ENCODE assay signal across 10 mouse cellular contexts in the genomic region with DNA sequence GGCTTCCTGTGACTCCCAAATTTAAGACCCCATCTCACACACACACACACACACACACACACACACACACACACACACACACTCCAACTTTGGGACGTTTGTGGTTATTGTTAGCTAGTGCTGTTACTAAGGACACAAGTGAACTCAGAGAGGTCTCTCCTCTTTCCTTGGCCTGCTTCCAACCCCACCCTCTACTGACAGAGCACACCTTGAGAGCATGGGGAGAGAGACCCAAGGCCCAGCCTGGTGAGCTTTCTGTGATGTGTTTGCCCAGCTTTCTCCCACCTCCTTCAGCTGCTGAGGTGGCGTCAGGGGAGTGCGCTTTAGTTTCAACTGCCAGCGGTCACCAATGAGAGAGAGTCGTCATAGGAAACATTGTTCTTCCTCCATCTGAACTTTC. TPM values are rescaled to one million over a fixed set of nuclear protein-coding genes. Genes with fewer than 3 reads are reported as not detected.
DNase-seq lines count a peak whose midpoint lies in the region; ATAC-seq and TF ChIP-seq lines count a peak whose summit lies in the region.
"Had no signal": no experiment of that assay in that cellular context is flagged by ENCODE, and none has a peak within 500 bp of the region (broad histone marks: within the 10 kb centered on the region; RNA-seq: fewer than 3 reads in every experiment).

No protein-coding gene starts in this region.

- 59% methylated on average over 5 of the region's 5 CpGs for WGBS in kidney, embryonic 15.5 days
- WGBS in heart, postnatal 0 days: 61% methylated on average over 5 of the region's 5 CpGs
- 52% methylated on average over 5 of the region's 5 CpGs for WGBS in limb, embryonic 14.5 days
- WGBS in midbrain, embryonic 14.5 days: 54% methylated on average over 5 of the region's 5 CpGs

- no peak for DNase-seq in kidney, adult 9 months
- no peak for DNase-seq in heart, postnatal 0 days (ENCODE audit: low spot score)
- DNase-seq in limb, embryonic 14.5 days (ENCODE audit: low spot score): no peak
- no peak for DNase-seq in midbrain, embryonic 14.5 days
- DNase-seq in adrenal gland, postnatal 25 days: no peak
- no peak for DNase-seq in layer of hippocampus, postnatal 25 days (ENCODE audit: extremely low spot score in 1 of 2, low spot score in 1 of 2)
- DNase-seq in urinary bladder, postnatal 36 days (ENCODE audit: low spot score in 2 of 2): no peak
- DNase-seq: thymus, postnatal 14 days had no signal

- no peak for ATAC-seq in kidney, embryonic 15.5 days (replicated peaks; ENCODE audit: low FRiP score)
- no peak for ATAC-seq in heart, postnatal 0 days (ENCODE audit: insufficient read depth, low read depth)
- no peak for ATAC-seq in limb, embryonic 14.5 days (ENCODE audit: low FRiP score, low read depth)
- ATAC-seq in midbrain, embryonic 14.5 days (ENCODE audit: low FRiP score, low TSS enrichment): no peak

- H3K36me3 ChIP-seq in kidney, embryonic 15.5 days: no peaks in the 10 kb centered on the region
- H3K36me3 ChIP-seq in heart, postnatal 0 days (replicated peaks; ENCODE audit: control insufficient read depth, insufficient read depth, low read length): no peaks in the 10 kb centered on the region
- no peaks in the 10 kb centered on the region for H3K36me3 ChIP-seq in limb, embryonic 14.5 days (ENCODE audit: control insufficient read depth, insufficient read depth, low read length)
- H3K36me3 ChIP-seq in midbrain, embryonic 14.5 days (ENCODE audit: control insufficient read depth, insufficient read depth, low read length): no peaks in the 10 kb centered on the region

- TF ChIP-seq CTCF in heart, postnatal 0 days (IDR thresholded peaks at IDR 0.05; ENCODE audit: low read depth): no peak

- H3K9me3 ChIP-seq in kidney, embryonic 15.5 days (replicated peaks): no peaks in the 10 kb centered on the region
- no peaks in the 10 kb centered on the region for H3K9me3 ChIP-seq in heart, postnatal 0 days (replicated peaks; ENCODE audit: control insufficient read depth, low read length)
- no peaks in the 10 kb centered on the region for H3K9me3 ChIP-seq in limb, embryonic 14.5 days (ENCODE audit: control insufficient read depth, low read length)
- no peaks in the 10 kb centered on the region for H3K9me3 ChIP-seq in midbrain, embryonic 14.5 days (ENCODE audit: control insufficient read depth, low read length)

- H3K4me3 ChIP-seq in kidney, embryonic 15.5 days (replicated peaks): peak overlapping the region; percentile 60
- H3K4me3 ChIP-seq in heart, postnatal 0 days (ENCODE audit: low read depth, low read length): peak overlapping the region; percentile 52; the same call in 1 of the 2 replicates
- H3K4me3 ChIP-seq in limb, embryonic 14.5 days (replicated peaks; ENCODE audit: low read length): peak overlapping the region; percentile 51
- 0 out of 2 replicates have a peak overlapping the region, but pooled peaks have one; percentile 37 for H3K4me3 ChIP-seq in midbrain, embryonic 14.5 days (replicated peaks; ENCODE audit: low read depth, low read length)

- peaks cover 50% of the 10 kb centered on the region for H3K27me3 ChIP-seq in kidney, embryonic 15.5 days
- H3K27me3 ChIP-seq in heart, postnatal 0 days (ENCODE audit: control insufficient read depth, insufficient read depth, low read length): 0 out of 2 replicates have a peak, but pooled peaks cover 16% of the 10 kb centered on the region
- H3K27me3 ChIP-seq in limb, embryonic 14.5 days (ENCODE audit: control insufficient read depth, insufficient read depth, low read length): peaks cover 27% of the 10 kb centered on the region; the same call in 1 of the 2 replicates
- H3K27me3 ChIP-seq in midbrain, embryonic 14.5 days (ENCODE audit: control insufficient read depth, insufficient read depth, low read length): peaks cover 45% of the 10 kb centered on the region

- H3K4me1 ChIP-seq in kidney, embryonic 15.5 days: peaks cover 40% of the 10 kb centered on the region
- H3K4me1 ChIP-seq in heart, postnatal 0 days (ENCODE audit: control insufficient read depth, insufficient read depth): peaks cover 25% of the 10 kb centered on the region
- H3K4me1 ChIP-seq in limb, embryonic 14.5 days (ENCODE audit: control insufficient read depth, insufficient read depth, low read length): peaks cover 27% of the 10 kb centered on the region
- peaks cover 16% of the 10 kb centered on the region for H3K4me1 ChIP-seq in midbrain, embryonic 14.5 days (ENCODE audit: control insufficient read depth, insufficient read depth, low read length)

- H3K4me2 ChIP-seq in kidney, embryonic 15.5 days: peak overlapping the region; percentile 93
- H3K4me2 ChIP-seq in heart, postnatal 0 days (ENCODE audit: low read depth, low read length): peak overlapping the region; percentile 94
- H3K4me2 ChIP-seq in limb, embryonic 14.5 days (replicated peaks; ENCODE audit: low read depth, low read length, severe bottlenecking): peak overlapping the region; percentile 97
- no peak overlapping the region; the same call in 1 of the 2 replicates for H3K4me2 ChIP-seq in midbrain, embryonic 14.5 days (ENCODE audit: low read length)

- TF ChIP-seq POLR2A in limb, embryonic 14.5 days (IDR thresholded peaks at IDR 0.05; ENCODE audit: borderline replicate concordance, extremely low read depth, insufficient read depth, insufficient read length): no peak

- no peak for TF ChIP-seq EP300 in heart, postnatal 0 days (IDR thresholded peaks at IDR 0.05; ENCODE audit: low read depth)

- H3K9ac ChIP-seq in kidney, embryonic 15.5 days: no peak overlapping the region
- H3K9ac ChIP-seq in heart, postnatal 0 days (replicated peaks; ENCODE audit: low read depth, low read length): 0 out of 2 replicates have a peak overlapping the region, but pooled peaks have one; percentile 81
- no peak overlapping the region for H3K9ac ChIP-seq in limb, embryonic 14.5 days (ENCODE audit: low read depth, low read length, severe bottlenecking)
- H3K9ac ChIP-seq in midbrain, embryonic 14.5 days (replicated peaks; ENCODE audit: low read length): no peak overlapping the region

- no peak overlapping the region for H3K27ac ChIP-seq in kidney, embryonic 15.5 days
- no peak overlapping the region for H3K27ac ChIP-seq in heart, postnatal 0 days (ENCODE audit: low read depth)
- no peak overlapping the region for H3K27ac ChIP-seq in limb, embryonic 14.5 days (replicated peaks; ENCODE audit: low read depth, low read length)
- no peak overlapping the region for H3K27ac ChIP-seq in midbrain, embryonic 14.5 days (replicated peaks; ENCODE audit: low read depth, low read length)
- H3K27ac ChIP-seq: macrophage had no signal

RNA-seq across cellular contexts. Expression of gene Dab2ip, which starts 25.3 kb away (rescaled TPM):
- 37.5 and 40.4 TPM in 2 replicates for polyA plus RNA-seq in kidney, embryonic 15.5 days (2015; fragmentation: Nextera tagmentation; extraction: Ambion mirVana)
- total RNA-seq in heart, postnatal 0 days (2014; rRNA removed; ENCODE audit: low replicate concordance): 57.7 and 61.1 TPM in 2 replicates
- 23.8 and 23.9 TPM in 2 replicates for polyA plus RNA-seq in heart, postnatal 0 days (2015; fragmentation: Nextera tagmentation; extraction: Ambion mirVana)
- polyA plus RNA-seq in limb, embryonic 14.5 days (2012; rRNA removed): 69.8 and 89.3 TPM in 2 replicates
- polyA plus RNA-seq in limb, embryonic 14.5 days (2014; fragmentation: Nextera tagmentation; extraction: Ambion mirVana): 62.2 and 69.8 TPM in 2 replicates
- polyA plus RNA-seq in midbrain, embryonic 14.5 days (2014; fragmentation: Nextera tagmentation; extraction: Ambion mirVana): 46.4 and 50.6 TPM in 2 replicates
- 96.1 and 137 TPM in 2 replicates for total RNA-seq in adrenal gland, postnatal 25 days (2021)
- total RNA-seq in layer of hippocampus, postnatal 25 days (2021): 100 to 1,000 TPM; 103 to 118 TPM
